Mouse (Mus musculus) liver, postnatal 0 days (tissue): ENCODE data around the gene Maea.

Experiments
- CTCF ChIP-seq: sonication (generic); IDR thresholded peaks from 2 replicates; pipeline ENCODE4 v1.5.1; 2016; ENCODE audit warnings: antibody characterized with exemption, low read depth
- EP300 ChIP-seq: IDR thresholded peaks from 2 replicates; pipeline ENCODE4 v1.6.1; 2016; ENCODE audit warnings: antibody characterized with exemption, low read depth, mild to moderate bottlenecking

GRCm38 (mm10) chr5:33368651-33369050, 33.3 kb downstream of the Maea start:
- TF ChIP-seq CTCF (no peak), EP300 (no peak)
